Mouse (Mus musculus) small intestine, adult 2 months (tissue): ENCODE data around the gene Tom1l2.

Source experiments
- CTCF ChIP-seq: fragments of 200-500 bp; IDR thresholded peaks from 2 replicates; pipeline ENCODE4 v1.5.1; 2012; ENCODE audit warnings: low read depth, mild to moderate bottlenecking, control low read depth, inconsistent platforms, low read length, moderate library complexity, mixed read lengths; ENCODE audit not compliant: insufficient replicate concordance, insufficient read length; ENCODE audit errors: extremely low read depth
- POLR2A ChIP-seq: fragments of 200-500 bp; IDR thresholded peaks from 2 replicates; pipeline ENCODE4 v1.6.1; 2012; ENCODE audit warnings: low read depth, mild to moderate bottlenecking, control low read depth, inconsistent platforms, low read length, moderate library complexity

DNA sequence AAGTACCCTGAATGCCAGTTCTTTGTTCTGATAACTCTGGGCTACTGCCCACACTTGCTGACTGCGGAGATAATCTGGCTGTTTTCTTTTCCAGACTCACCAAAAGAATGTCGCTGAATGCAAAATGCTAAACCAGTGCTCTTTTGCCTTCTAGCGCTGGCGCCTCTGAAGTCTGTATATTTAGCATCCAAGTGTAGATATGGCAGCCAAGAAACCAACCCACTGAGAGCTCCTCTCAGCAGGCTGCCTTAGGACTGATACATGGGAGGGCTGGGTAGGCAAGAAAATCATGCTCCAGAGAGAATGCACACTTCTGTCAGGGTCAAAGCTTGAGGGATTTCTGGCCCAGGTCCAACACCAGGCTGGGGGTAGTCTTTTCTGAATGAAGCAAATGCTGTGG is 66.4 kb downstream of the Tom1l2 start:
- TF ChIP-seq POLR2A (no peak), CTCF (no peak)
